Mouse (Mus musculus): ENCODE data around the gene Fosl1.

- no peak for TF ChIP-seq CTCF (IDR thresholded peaks at IDR 0.05; ENCODE audit: low read depth, low read length)
- TF ChIP-seq POLR2A (IDR thresholded peaks at IDR 0.05; ENCODE audit: borderline replicate concordance, low read depth, low read length) = no peak
These were observed 45.3 kb downstream of the Fosl1 start for GRCm38 (mm10) chr19:5492641-5493040.
